ENCODE assay signal across 17 mouse cellular contexts in the genomic region with DNA sequence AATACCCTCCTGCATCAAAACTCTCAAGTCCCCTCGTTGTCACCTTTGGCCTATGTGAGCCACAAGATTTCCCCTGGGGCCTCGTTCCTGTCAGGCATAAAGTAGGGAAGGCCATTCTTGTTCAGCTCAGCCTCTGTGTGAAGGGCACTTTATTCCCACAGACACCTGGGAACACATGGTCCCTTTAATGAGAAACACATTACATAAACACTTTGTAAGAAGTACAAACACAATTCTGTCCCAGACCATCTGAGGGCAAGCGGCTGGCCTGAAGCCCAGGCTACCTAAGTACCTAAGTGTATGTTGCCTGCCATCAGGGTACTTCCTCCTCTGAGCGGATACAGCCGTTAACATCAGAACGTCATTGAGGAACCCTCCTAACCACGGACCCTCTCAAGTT. TPM values are rescaled to one million over a fixed set of nuclear protein-coding genes. Genes with fewer than 3 reads are reported as not detected.
DNase-seq lines count a peak whose midpoint lies in the region; ATAC-seq lines count a peak whose summit lies in the region.
"Had no signal": no experiment of that assay in that cellular context is flagged by ENCODE, and none has a peak within 500 bp of the region (broad histone marks: within the 10 kb centered on the region; RNA-seq: fewer than 3 reads in every experiment).

No protein-coding gene starts in this region.

- no peak for ATAC-seq in hindbrain, embryonic 12.5 days (ENCODE audit: low FRiP score)
- ATAC-seq in limb, embryonic 12.5 days (ENCODE audit: insufficient number of reproducible peaks, insufficient read depth, low FRiP score, low TSS enrichment, low read depth): peak; percentile 76
- peak; percentile 86 for ATAC-seq in megakaryocyte, adult 5-6 weeks (ENCODE audit: poor library complexity, severe bottlenecking)

- 67% methylated on average over 7 of the region's 7 CpGs for WGBS in hindbrain, embryonic 10.5 days
- WGBS in hindbrain, embryonic 12.5 days: 56% methylated on average over 7 of the region's 7 CpGs
- WGBS in limb, embryonic 12.5 days: 13% methylated on average over 7 of the region's 7 CpGs

- H3K9me3 ChIP-seq in hindbrain, embryonic 10.5 days: no peaks in the 10 kb centered on the region
- H3K9me3 ChIP-seq in hindbrain, embryonic 12.5 days (replicated peaks): no peaks in the 10 kb centered on the region
- no peaks in the 10 kb centered on the region for H3K9me3 ChIP-seq in limb, embryonic 12.5 days
- H3K9me3 ChIP-seq: hindbrain, embryonic 15.5 days; limb, embryonic 15.5 days; midbrain, embryonic 10.5 days had no signal

- 0 out of 2 replicates have a peak overlapping the region, but pooled peaks have one; percentile 29 for H3K27ac ChIP-seq in hindbrain, embryonic 10.5 days
- H3K27ac ChIP-seq in hindbrain, embryonic 12.5 days: no peak overlapping the region
- H3K27ac ChIP-seq in limb, embryonic 12.5 days: peak overlapping the region; percentile 73
- H3K27ac ChIP-seq: hindbrain, embryonic 15.5 days; limb, embryonic 15.5 days; midbrain, embryonic 10.5 days had no signal

- H3K36me3 ChIP-seq in hindbrain, embryonic 10.5 days: no peaks in the 10 kb centered on the region
- no peaks in the 10 kb centered on the region for H3K36me3 ChIP-seq in hindbrain, embryonic 12.5 days
- no peaks in the 10 kb centered on the region for H3K36me3 ChIP-seq in limb, embryonic 12.5 days
- H3K36me3 ChIP-seq: hindbrain, embryonic 15.5 days; limb, embryonic 15.5 days; midbrain, embryonic 10.5 days had no signal

- H3K4me3 ChIP-seq in hindbrain, embryonic 10.5 days: no peak overlapping the region
- H3K4me3 ChIP-seq in hindbrain, embryonic 12.5 days: no peak overlapping the region
- H3K4me3 ChIP-seq in limb, embryonic 12.5 days (replicated peaks): no peak overlapping the region
- H3K4me3 ChIP-seq: erythroblast, embryonic 14.5 days; hindbrain, embryonic 15.5 days; limb, embryonic 15.5 days; midbrain, embryonic 10.5 days had no signal

- no peak overlapping the region for H3K4me2 ChIP-seq in hindbrain, embryonic 12.5 days (replicated peaks)
- no peak overlapping the region for H3K4me2 ChIP-seq in limb, embryonic 12.5 days
- H3K4me2 ChIP-seq: heart, embryonic 11.5 days; hindbrain, embryonic 15.5 days; limb, embryonic 15.5 days had no signal

- DNase-seq in hindbrain, embryonic 10.5 days (ENCODE audit: low spot score): peak; percentile 18
- peak; percentile 58 for DNase-seq in embryo, embryonic 10 days (ENCODE audit: low spot score)
- DNase-seq in right cerebral cortex, adult 2 months (ENCODE audit: low spot score in 2 of 2): no peak
- no peak for DNase-seq in Muller cell, postnatal 12 days (ENCODE audit: inconsistent ontology term)
- DNase-seq in kidney, postnatal 10 days: no peak
- DNase-seq: cerebellum, adult 9-10 months had no signal

- no peak overlapping the region for H3K9ac ChIP-seq in hindbrain, embryonic 12.5 days
- no peak overlapping the region for H3K9ac ChIP-seq in limb, embryonic 12.5 days (replicated peaks)
- H3K9ac ChIP-seq: hindbrain, embryonic 15.5 days; limb, embryonic 15.5 days had no signal

- no peaks in the 10 kb centered on the region for H3K27me3 ChIP-seq in hindbrain, embryonic 10.5 days (ENCODE audit: insufficient read depth, poor library complexity, severe bottlenecking)
- H3K27me3 ChIP-seq in hindbrain, embryonic 12.5 days: no peaks in the 10 kb centered on the region
- H3K27me3 ChIP-seq in limb, embryonic 12.5 days: no peaks in the 10 kb centered on the region
- H3K27me3 ChIP-seq: hindbrain, embryonic 15.5 days; limb, embryonic 15.5 days had no signal

- peaks cover 9% of the 10 kb centered on the region; the same call in 1 of the 2 replicates for H3K4me1 ChIP-seq in hindbrain, embryonic 10.5 days (replicated peaks)
- H3K4me1 ChIP-seq in hindbrain, embryonic 12.5 days: no peaks in the 10 kb centered on the region; the same call in 1 of the 2 replicates
- peaks cover 16% of the 10 kb centered on the region for H3K4me1 ChIP-seq in limb, embryonic 12.5 days (replicated peaks)
- H3K4me1 ChIP-seq: hindbrain, embryonic 15.5 days; midbrain, embryonic 10.5 days had no signal

RNA-seq across cellular contexts. Expression of gene Nmur1, which starts 27.8 kb away (rescaled TPM):
- polyA plus RNA-seq in hindbrain, embryonic 10.5 days (2016; fragmentation: Nextera tagmentation; extraction: Ambion mirVana): 0.12 TPM in 1 of 2 replicates, not detected in the other
- 0.23 TPM in 1 of 2 replicates, not detected in the other for polyA plus RNA-seq in hindbrain, embryonic 12.5 days (2016; fragmentation: Nextera tagmentation; extraction: Ambion mirVana)
- not detected in 2 replicates for polyA plus RNA-seq in limb, embryonic 12.5 days (2016; fragmentation: Nextera tagmentation; extraction: Ambion mirVana)
- total RNA-seq in megakaryocyte, adult 5-6 weeks (2015): not detected in 2 replicates
- total RNA-seq in megakaryocyte, adult 5-6 weeks (2017): not detected in 2 replicates
- total RNA-seq: gastrocnemius, adult 18-20 months had no signal
- polyA plus RNA-seq: erythroblast, embryonic 14.5 days; heart, embryonic 11.5 days; kidney, embryonic 14.5 days; limb, embryonic 15.5 days; midbrain, embryonic 10.5 days; stomach, embryonic 14.5 days had no signal

RNA-seq across cellular contexts. Expression of gene Tex44, which starts 27.9 kb away (rescaled TPM):
- polyA plus RNA-seq in hindbrain, embryonic 10.5 days (2016; fragmentation: Nextera tagmentation; extraction: Ambion mirVana): not detected in 2 replicates
- not detected in 2 replicates for polyA plus RNA-seq in hindbrain, embryonic 12.5 days (2016; fragmentation: Nextera tagmentation; extraction: Ambion mirVana)
- polyA plus RNA-seq in limb, embryonic 12.5 days (2016; fragmentation: Nextera tagmentation; extraction: Ambion mirVana): not detected in 2 replicates
- total RNA-seq in megakaryocyte, adult 5-6 weeks (2015): not detected in 2 replicates
- not detected in 2 replicates for total RNA-seq in megakaryocyte, adult 5-6 weeks (2017)
- total RNA-seq: gastrocnemius, adult 18-20 months had no signal
- polyA plus RNA-seq: erythroblast, embryonic 14.5 days; heart, embryonic 11.5 days; hindbrain, embryonic 15.5 days; kidney, embryonic 14.5 days; limb, embryonic 15.5 days; stomach, embryonic 14.5 days had no signal

RNA-seq across cellular contexts. Expression of gene Ncl, which starts 39.0 kb away (rescaled TPM):
- polyA plus RNA-seq in hindbrain, embryonic 10.5 days (2016; fragmentation: Nextera tagmentation; extraction: Ambion mirVana): 270 and 478 TPM in 2 replicates
- polyA plus RNA-seq in hindbrain, embryonic 12.5 days (2016; fragmentation: Nextera tagmentation; extraction: Ambion mirVana): 345 and 366 TPM in 2 replicates
- polyA plus RNA-seq in limb, embryonic 12.5 days (2016; fragmentation: Nextera tagmentation; extraction: Ambion mirVana): 467 and 515 TPM in 2 replicates
- total RNA-seq in megakaryocyte, adult 5-6 weeks (2015): 150 and 167 TPM in 2 replicates
- 156 and 194 TPM in 2 replicates for total RNA-seq in megakaryocyte, adult 5-6 weeks (2017)

Comparison
In these comparisons a context has a peak if more than half of its experiments do, and no peak if none do; other contexts are left out.
1. DNase-seq: peak in hindbrain, embryonic 10.5 days (single experiment) and embryo, embryonic 10 days (single experiment); none in right cerebral cortex, adult 2 months (0 of 2), Muller cell, postnatal 12 days (single experiment) and kidney, postnatal 10 days (single experiment).